Mouse (Mus musculus) thymus, adult 2 months (tissue): ENCODE measurements around the gene Alox5. TPM values are rescaled to one million over a fixed set of nuclear protein-coding genes. Genes with fewer than 3 reads are reported as not detected.
"Not testable (repeated sequence)": the region's sequence is repeated elsewhere in the genome, so short reads cannot be mapped to it uniquely, and the experiment has no call there.

Experiments used
- DNase-seq: peaks from one replicate; pipeline ENCODE4 v3.0.0; 2021
- H3K27ac ChIP-seq: fragments of 200-500 bp; 2 replicates; pipeline ENCODE4 v1.5.1; 2012; ENCODE audit warnings: low read length, control low read depth; ENCODE audit not compliant: control insufficient read depth, insufficient read depth
- H3K27me3 ChIP-seq: fragments of 200-500 bp; 2 replicates; pipeline ENCODE4 v1.6.1; 2012; ENCODE audit warnings: mild to moderate bottlenecking, low read length, moderate library complexity, mixed read lengths; ENCODE audit not compliant: control insufficient read depth, insufficient read depth
- H3K36me3 ChIP-seq: fragments of 200-500 bp; 2 replicates; pipeline ENCODE4 v1.6.1; 2012; ENCODE audit warnings: mild to moderate bottlenecking, low read length, moderate library complexity; ENCODE audit not compliant: control insufficient read depth, insufficient read depth
- H3K4me1 ChIP-seq: fragments of 200-500 bp; replicated peaks from 2 replicates; pipeline ENCODE4 v1.6.1; 2012; ENCODE audit warnings: low read length; ENCODE audit not compliant: control insufficient read depth, insufficient read depth
- H3K4me3 ChIP-seq: fragments of 200-500 bp; 2 replicates; pipeline ENCODE4 v1.5.1; 2012; ENCODE audit warnings: mild to moderate bottlenecking, low read length, control low read depth, moderate library complexity; ENCODE audit not compliant: control insufficient read depth, insufficient read depth
- CTCF ChIP-seq: fragments of 200-500 bp; IDR thresholded peaks from 2 replicates; pipeline ENCODE4 v1.5.1; 2012; ENCODE audit warnings: mild to moderate bottlenecking, control low read depth, low read length, moderate library complexity, borderline replicate concordance; ENCODE audit not compliant: control insufficient read depth, poor library complexity, insufficient read depth; ENCODE audit errors: extremely low read depth
- POLR2A ChIP-seq: fragments of 200-500 bp; IDR thresholded peaks from 2 replicates; pipeline ENCODE4 v1.6.1; 2012; ENCODE audit warnings: mild to moderate bottlenecking, low read length, control low read depth, moderate library complexity; ENCODE audit not compliant: control insufficient read depth, poor library complexity, insufficient read depth; ENCODE audit errors: extremely low read depth
- WGBS: fragments of 180-500 bp; shearing (Covaris S2); methylation state at CpG from one replicate; pipeline ENCODE4 v1.1.7; 2018; 5-methylcytosine and 5-hydroxymethylcytosine counted together
- polyA plus RNA-seq: library from polyadenylated mRNA; depleted of rRNA; stranded (reverse); fragments of >200 nt; gene quantifications from 2 replicates; pipeline ENCODE4 v1.2.3, GENCODE M21; 2012; rRNA removed

Alox5 gene
- 3.1 and 5.3 TPM in 2 replicates for polyA plus RNA-seq

GRCm38 (mm10) chr6:116460544-116461283 is at the start of gene Alox5:
Gene Alox5 (minus strand): TSS chr6:116461178.
- Histone ChIP-seq H3K4me3 (no peak within 1 kb of the TSS), H3K27me3 (no peaks in the 10 kb centered on the region; the same call in 1 of the 2 replicates), H3K4me1 (peaks cover 4% of the 10 kb centered on the region; the same call in 1 of the 2 replicates), H3K27ac (no peak within 1 kb of the TSS), H3K36me3 (no peaks in the 10 kb centered on the region)
- no peak for DNase-seq
- no peak for TF ChIP-seq CTCF
- TF ChIP-seq POLR2A = no peak
- WGBS = 12% methylated on average over 43 of the region's 43 CpGs

GRCm38 (mm10) chr6:116506302-116507003 is 45.5 kb upstream of the Alox5 start, which contains the start of gene Olfr212:
Gene Olfr212 (plus strand): TSS chr6:116506516.
- not testable (repeated sequence) for H3K27me3 ChIP-seq, H3K27ac ChIP-seq, H3K36me3 ChIP-seq, H3K4me3 ChIP-seq, DNase-seq, H3K4me1 ChIP-seq
- 95% methylated on average over 20 of the region's 20 CpGs for WGBS

GRCm38 (mm10) chr6:116495960-116496359 is 35.0 kb upstream of the Alox5 start:
- TF ChIP-seq POLR2A = no peak
- no peak for TF ChIP-seq CTCF
- no peak overlapping the region for H3K4me3 ChIP-seq
- DNase-seq = no peak
- H3K36me3 ChIP-seq = no peaks in the 10 kb centered on the region
- 88% methylated on average over 1 of the region's 1 CpGs for WGBS
- no peaks in the 10 kb centered on the region for H3K27me3 ChIP-seq
- no peaks in the 10 kb centered on the region for H3K4me1 ChIP-seq
- no peak overlapping the region for H3K27ac ChIP-seq

- TF ChIP-seq POLR2A (no peak), CTCF (no peak)
- no peaks in the 10 kb centered on the region for H3K36me3 ChIP-seq
- no peak overlapping the region for H3K4me3 ChIP-seq
- no peak overlapping the region for H3K27ac ChIP-seq
- DNase-seq = no peak
- 82% methylated on average over 5 of the region's 5 CpGs for WGBS
- no peaks in the 10 kb centered on the region for H3K27me3 ChIP-seq
- H3K4me1 ChIP-seq = no peaks in the 10 kb centered on the region
Observed at GRCm38 (mm10) chr6:116493742-116494141, 32.8 kb upstream of the Alox5 start.

GRCm38 (mm10) chr6:116488791-116489190 is 27.8 kb upstream of the Alox5 start, which contains the start of gene Olfr211:
Gene Olfr211 (plus strand): TSS chr6:116489091.
- no peak within 1 kb of the TSS for H3K27ac ChIP-seq
- WGBS = 84% methylated on average over 4 of the region's 4 CpGs

GRCm38 (mm10) chr6:116486833-116487232 is 25.9 kb upstream of the Alox5 start:
- DNase-seq = no peak
- 78% methylated on average over 1 of the region's 1 CpGs for WGBS

More at GRCm38 (mm10) chr6:116488791-116489190, 27.8 kb upstream of the Alox5 start, which contains the start of gene Olfr211:
- H3K4me1 ChIP-seq = no peaks in the 10 kb centered on the region
- TF ChIP-seq CTCF = no peak
- TF ChIP-seq POLR2A = no peak
- no peaks in the 10 kb centered on the region for H3K36me3 ChIP-seq
- no peak for DNase-seq
- H3K4me3 ChIP-seq = no peak within 1 kb of the TSS
- no peaks in the 10 kb centered on the region for H3K27me3 ChIP-seq

More at GRCm38 (mm10) chr6:116486833-116487232, 25.9 kb upstream of the Alox5 start:
- Histone ChIP-seq H3K4me1 (no peaks in the 10 kb centered on the region), H3K27me3 (no peaks in the 10 kb centered on the region), H3K36me3 (no peaks in the 10 kb centered on the region), H3K4me3 (no peak overlapping the region), H3K27ac (no peak overlapping the region)
- TF ChIP-seq POLR2A (no peak), CTCF (no peak)
